Mouse (Mus musculus): Measurements from ENCODE around the gene Fxyd3.

Gene Fxyd3

GRCm38 (mm10) chr7:31049846-31050281, 26.6 kb downstream of the Fxyd3 start:
- DNase-seq (ENCODE audit: low read depth, low spot score) = no peak

GRCm38 (mm10) chr7:31049135-31049845, 27.2 kb downstream of the Fxyd3 start:
- DNase-seq (ENCODE audit: low read depth, low spot score) = peak; percentile 59

- DNase-seq (ENCODE audit: low read depth, low spot score) = no peak
Measured at GRCm38 (mm10) chr7:31042431-31042910, 34.0 kb downstream of the Fxyd3 start, which contains the start of gene Fxyd5. Gene Fxyd5, minus strand, starts transcription at chr7:31042481.

GRCm38 (mm10) chr7:31041662-31042315, 34.7 kb downstream of the Fxyd3 start:
- no peak for DNase-seq (ENCODE audit: low read depth, low spot score)

- DNase-seq (ENCODE audit: low read depth, low spot score) = no peak
Measured at GRCm38 (mm10) chr7:31041023-31041407, 35.5 kb downstream of the Fxyd3 start.

GRCm38 (mm10) chr7:31040281-31041022, 36.1 kb downstream of the Fxyd3 start:
- no peak for DNase-seq (ENCODE audit: low read depth, low spot score)

- DNase-seq (ENCODE audit: low read depth, low spot score) = no peak
Measured at GRCm38 (mm10) chr7:31039011-31039410, 37.5 kb downstream of the Fxyd3 start.

- DNase-seq (ENCODE audit: low read depth, low spot score) = no peak
Measured at GRCm38 (mm10) chr7:31037675-31038074, 38.8 kb downstream of the Fxyd3 start.

- DNase-seq (ENCODE audit: low read depth, low spot score) = no peak
Measured at GRCm38 (mm10) chr7:31036917-31037316, 39.6 kb downstream of the Fxyd3 start.

GRCm38 (mm10) chr7:31035291-31035690, 41.2 kb downstream of the Fxyd3 start:
- no peak for DNase-seq (ENCODE audit: low read depth, low spot score)

GRCm38 (mm10) chr7:31034789-31035188, 41.7 kb downstream of the Fxyd3 start:
- no peak for DNase-seq (ENCODE audit: low read depth, low spot score)

GRCm38 (mm10) chr7:31033409-31034165, 42.9 kb downstream of the Fxyd3 start:
- no peak for DNase-seq (ENCODE audit: low read depth, low spot score)

- DNase-seq (ENCODE audit: low read depth, low spot score) = no peak
Measured at GRCm38 (mm10) chr7:31031731-31032130, 44.8 kb downstream of the Fxyd3 start.

- no peak for DNase-seq (ENCODE audit: low read depth, low spot score)
Measured at GRCm38 (mm10) chr7:31030717-31031116, 45.8 kb downstream of the Fxyd3 start.

- DNase-seq (ENCODE audit: low read depth, low spot score) = no peak
Measured at GRCm38 (mm10) chr7:31028609-31029008, 47.9 kb downstream of the Fxyd3 start.
